Mouse (Mus musculus): Measurements from ENCODE around the gene Gm49321.

Gene Gm49321

GRCm38 (mm10) chr12:73937353-73937752, at the start of gene Gm49321:
Gm49321 (plus strand) TSS chr12:73937653.
- no peak for DNase-seq (ENCODE audit: low spot score in 2 of 2)

- DNase-seq (ENCODE audit: low spot score in 2 of 2): no peak
Observed at GRCm38 (mm10) chr12:73888003-73888783, 49.3 kb upstream of the Gm49321 start.

- DNase-seq (ENCODE audit: low spot score in 2 of 2): peak in 1 of 2 experiments; percentile 39
Observed at GRCm38 (mm10) chr12:73889571-73889970, 47.9 kb upstream of the Gm49321 start.

GRCm38 (mm10) chr12:73890086-73890485, 47.4 kb upstream of the Gm49321 start:
- no peak for DNase-seq (ENCODE audit: low spot score in 2 of 2)

GRCm38 (mm10) chr12:73892616-73893015, 44.8 kb upstream of the Gm49321 start:
- DNase-seq (ENCODE audit: low spot score in 2 of 2): no peak

GRCm38 (mm10) chr12:73894838-73895237, 42.6 kb upstream of the Gm49321 start:
- DNase-seq (ENCODE audit: low spot score in 2 of 2): no peak

- no peak for DNase-seq (ENCODE audit: low spot score in 2 of 2)
Observed at GRCm38 (mm10) chr12:73895674-73896073, 41.8 kb upstream of the Gm49321 start.

- DNase-seq (ENCODE audit: low spot score in 2 of 2): no peak
Observed at GRCm38 (mm10) chr12:73896471-73896870, 41.0 kb upstream of the Gm49321 start.

- DNase-seq (ENCODE audit: low spot score in 2 of 2): no peak
Observed at GRCm38 (mm10) chr12:73898281-73898680, 39.2 kb upstream of the Gm49321 start.

- DNase-seq (ENCODE audit: low spot score in 2 of 2): no peak
Observed at GRCm38 (mm10) chr12:73904133-73904934, 33.1 kb upstream of the Gm49321 start.

- no peak for DNase-seq (ENCODE audit: low spot score in 2 of 2)
Observed at GRCm38 (mm10) chr12:73905041-73905440, 32.4 kb upstream of the Gm49321 start.

- DNase-seq (ENCODE audit: low spot score in 2 of 2): no peak
Observed at GRCm38 (mm10) chr12:73905555-73905954, 31.9 kb upstream of the Gm49321 start.

GRCm38 (mm10) chr12:73907079-73907672, 30.3 kb upstream of the Gm49321 start:
- no peak for DNase-seq (ENCODE audit: low spot score in 2 of 2)

GRCm38 (mm10) chr12:73907673-73908150, 29.7 kb upstream of the Gm49321 start:
- peak; percentile 76 to 92 for DNase-seq (ENCODE audit: low spot score in 2 of 2)

GRCm38 (mm10) chr12:73908274-73909012, 29.0 kb upstream of the Gm49321 start:
- peak; percentile 58 to 60 for DNase-seq (ENCODE audit: low spot score in 2 of 2)

GRCm38 (mm10) chr12:73909013-73909575, 28.4 kb upstream of the Gm49321 start:
- DNase-seq (ENCODE audit: low spot score in 2 of 2): no peak

- DNase-seq (ENCODE audit: low spot score in 2 of 2): no peak
Observed at GRCm38 (mm10) chr12:73918479-73918878, 19.0 kb upstream of the Gm49321 start.

GRCm38 (mm10) chr12:73930266-73930665, 7.2 kb upstream of the Gm49321 start:
- DNase-seq (ENCODE audit: low spot score in 2 of 2): no peak

GRCm38 (mm10) chr12:73931274-73931673, 6.2 kb upstream of the Gm49321 start:
- peak in 1 of 2 experiments; percentile 61 for DNase-seq (ENCODE audit: low spot score in 2 of 2)

- DNase-seq (ENCODE audit: low spot score in 2 of 2): no peak
Observed at GRCm38 (mm10) chr12:73934528-73934927, 2.9 kb upstream of the Gm49321 start.

- DNase-seq (ENCODE audit: low spot score in 2 of 2): no peak
Observed at GRCm38 (mm10) chr12:73939542-73939941, 2.1 kb downstream of the Gm49321 start.

Data from spleen, postnatal 10 days (tissue).